Mouse (Mus musculus) myocyte (in vitro differentiated cells): ENCODE data around the gene Gm49405.

Experiments used
- MYOD1 ChIP-seq, 3 experiments: IDR thresholded peaks; one replicate each; pipeline ENCODE4 v1.6.1; 2011; ENCODE audit warnings: control low read depth in 2 of 3, low read depth in 2 of 3, mild to moderate bottlenecking in 2 of 3, moderate library complexity in 1 of 3; ENCODE audit not compliant: insufficient read length in 2 of 3, control insufficient read depth in 1 of 3
- POLR2A ChIP-seq: IDR thresholded peaks from one replicate; pipeline ENCODE4 v1.6.1; 2011; ENCODE audit warnings: low read depth, mild to moderate bottlenecking, control low read depth, moderate library complexity; ENCODE audit not compliant: insufficient read length
- REST ChIP-seq: IDR thresholded peaks from one replicate; pipeline ENCODE4 v1.6.1; 2011; ENCODE audit warnings: mild to moderate bottlenecking, control low read depth, moderate library complexity; ENCODE audit not compliant: insufficient read depth, insufficient read length
- SRF ChIP-seq: IDR thresholded peaks from one replicate; pipeline ENCODE4 v1.6.1; 2011; ENCODE audit warnings: low read depth; ENCODE audit not compliant: control insufficient read depth, insufficient read length
- TCF12 ChIP-seq: IDR thresholded peaks from one replicate; pipeline ENCODE4 v1.6.1; 2011; ENCODE audit warnings: mild to moderate bottlenecking, control low read depth; ENCODE audit not compliant: poor library complexity, insufficient read depth, severe bottlenecking

DNA sequence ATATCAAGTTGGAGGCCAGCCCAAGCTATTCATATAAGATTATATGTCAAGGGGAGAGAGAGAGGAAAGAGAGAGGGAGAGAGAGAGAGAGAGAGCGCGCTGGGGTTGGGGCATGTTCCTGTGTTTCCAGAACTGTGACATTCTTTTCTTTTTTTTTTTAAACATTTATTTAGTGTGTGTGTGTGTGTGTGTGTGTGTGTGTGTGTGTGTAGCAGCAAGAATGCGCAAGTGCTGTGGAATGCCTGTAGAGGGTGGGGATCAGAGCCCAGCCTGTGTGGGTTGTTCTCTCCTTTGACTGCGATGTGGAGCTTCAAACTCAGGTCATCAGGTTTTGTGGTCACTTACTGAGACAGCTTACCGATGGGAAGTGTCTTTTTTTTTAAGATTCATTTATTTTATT lies 40.2 kb upstream of the Gm49405 start:
- TF ChIP-seq POLR2A (no peak), REST (no peak), TCF12 (no peak), MYOD1 (IDR thresholded peaks at IDR 0.05; ENCODE audit: control insufficient read depth in 1 of 3, insufficient read length in 2 of 3, low read depth in 2 of 3) (no peak), SRF (no peak)
